Mouse (Mus musculus): ENCODE measurements around the gene Flnb. TPM values are rescaled to one million over a fixed set of nuclear protein-coding genes. Genes with fewer than 3 reads are reported as not detected.

Gene Flnb
- polyA plus RNA-seq, 1 experiment from 2014 or later: 124 TPM

DNA sequence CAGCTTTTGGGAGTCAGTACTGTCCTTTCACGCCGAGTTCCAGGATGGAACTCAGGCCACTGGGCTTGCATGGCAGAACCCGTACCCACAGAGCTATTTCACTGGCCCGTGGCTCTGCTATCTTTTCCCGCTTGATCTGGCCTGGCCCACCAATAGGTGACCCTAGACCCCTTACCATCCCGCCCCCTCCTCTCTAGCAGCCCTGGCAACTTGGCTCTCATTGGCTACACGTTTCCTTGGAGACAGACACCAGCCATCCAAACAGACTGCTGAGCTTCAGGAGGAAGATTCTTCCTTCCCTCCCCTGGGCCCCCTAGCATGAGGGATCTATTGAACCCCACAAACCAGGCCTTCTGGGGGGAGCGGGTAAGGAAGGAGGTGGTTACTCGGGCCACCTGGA lies 139.3 kb downstream of the Flnb start, which contains the start of gene Gm45521:
Gene Gm45521 (plus strand): TSS at position 240 of the 400 bp plus-strand sequence.
- CTCF ChIA-PET: no interaction called here
- no peak for TF ChIP-seq CTCF (IDR thresholded peaks at IDR 0.05)
- DNase-seq (ENCODE audit: low read depth, low spot score) (no peak), ATAC-seq (no peak)
- H3K27me3 ChIP-seq: no peaks in the 10 kb centered on the region
- POLR2A ChIA-PET: no interaction called here
- in situ Hi-C loops (cut with MboI; ENCODE audit: low pct_unique_long_range_greater_than_20kb): no loop called here

- in situ Hi-C loops (cut with MboI; ENCODE audit: low pct_unique_long_range_greater_than_20kb): loop anchor here (5.0 to 10.0 kb wide), 4 partner anchors 42 to 204 kb away; partner anchors contain the start of genes Abhd6 and Flnb
- CTCF ChIA-PET: no interaction called here
- no peak for DNase-seq (ENCODE audit: low read depth, low spot score)
- ATAC-seq: no peak
- no peak for TF ChIP-seq CTCF (IDR thresholded peaks at IDR 0.05)
- no peaks in the 10 kb centered on the region for H3K27me3 ChIP-seq
- POLR2A ChIA-PET: no interaction called here
Measured at GRCm38 (mm10) chr14:7960616-7961015, 142.9 kb downstream of the Flnb start.

GRCm38 (mm10) chr14:7961714-7962113 lies 144.0 kb downstream of the Flnb start:
- POLR2A ChIA-PET: no interaction called here
- no peaks in the 10 kb centered on the region for H3K27me3 ChIP-seq
- no peak for TF ChIP-seq CTCF (IDR thresholded peaks at IDR 0.05)
- DNase-seq (ENCODE audit: low read depth, low spot score) (no peak), ATAC-seq (peak; percentile 12)
- CTCF ChIA-PET: interaction anchor here (5.7 kb wide), 1 partner anchor 32 kb away, joined by 105 read pairs; the partner anchor contains the start of gene Dnase1l3
- in situ Hi-C loops (cut with MboI; ENCODE audit: low pct_unique_long_range_greater_than_20kb): loop anchor here (5.0 to 10.0 kb wide), 4 partner anchors 41 to 203 kb away; partner anchors contain the start of genes Abhd6 and Flnb

DNA sequence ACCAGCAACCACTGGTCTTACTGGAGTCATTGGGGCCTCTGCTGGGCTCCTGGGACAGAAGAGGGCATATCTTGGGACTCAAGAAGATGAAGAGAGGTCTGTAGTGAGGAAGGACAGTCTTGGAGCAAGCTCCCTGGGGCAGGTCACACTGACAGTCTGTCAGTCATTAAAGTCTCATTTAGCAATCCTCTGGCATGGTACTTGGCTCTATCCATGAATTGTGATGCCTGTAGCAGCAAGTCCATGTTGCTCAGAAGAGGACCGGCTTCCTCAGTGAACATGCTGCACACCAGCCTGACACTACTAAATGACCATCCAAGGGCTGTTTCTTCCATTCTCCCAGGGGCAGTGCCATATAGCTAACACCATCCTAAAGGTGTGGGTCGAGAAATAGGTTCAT lies 144.9 kb downstream of the Flnb start:
- TF ChIP-seq CTCF (IDR thresholded peaks at IDR 0.05): no peak
- ChIA-PET CTCF (interaction anchor here (0.6 to 5.7 kb wide), 3 partner anchors 31 to 147 kb away, joined by 3 to 105 read pairs (median 3); partner anchors contain the start of gene Dnase1l3), POLR2A (no interaction called here)
- H3K27me3 ChIP-seq: no peaks in the 10 kb centered on the region
- DNase-seq (ENCODE audit: low read depth, low spot score) (no peak), ATAC-seq (no peak)
- in situ Hi-C loops (cut with MboI; ENCODE audit: low pct_unique_long_range_greater_than_20kb): loop anchor here (5.0 to 10.0 kb wide), 4 partner anchors 40 to 202 kb away; partner anchors contain the start of genes Abhd6 and Flnb

DNA sequence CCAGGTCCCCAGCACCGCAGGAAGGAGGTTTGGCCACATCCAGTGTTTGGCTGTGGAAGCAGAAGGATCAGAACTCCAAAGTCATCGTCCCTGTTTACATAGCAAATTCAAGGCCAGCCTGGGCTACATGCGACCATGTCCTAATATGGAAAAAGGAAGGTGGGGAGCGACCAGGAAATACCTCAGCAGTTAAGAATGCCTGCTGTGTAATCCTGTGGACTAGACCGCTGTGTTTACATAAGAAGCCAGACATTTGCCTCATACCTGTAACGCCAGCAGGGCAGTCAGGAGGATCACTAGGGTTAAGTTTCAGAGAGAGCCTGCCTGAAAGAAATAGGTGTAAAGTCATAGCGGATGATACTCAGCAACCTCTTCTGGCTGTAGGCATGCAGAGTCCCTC lies 145.4 kb downstream of the Flnb start:
- DNase-seq (ENCODE audit: low read depth, low spot score) (no peak), ATAC-seq (no peak)
- TF ChIP-seq CTCF (IDR thresholded peaks at IDR 0.05): no peak
- ChIA-PET CTCF (interaction anchor here (1.4 to 5.7 kb wide), 4 partner anchors 9 to 147 kb away, joined by 3 to 105 read pairs (median 4); partner anchors contain the start of gene Dnase1l3), POLR2A (no interaction called here)
- in situ Hi-C loops (cut with MboI; ENCODE audit: low pct_unique_long_range_greater_than_20kb): loop anchor here (5.0 to 10.0 kb wide), 4 partner anchors 39 to 202 kb away; partner anchors contain the start of genes Abhd6 and Flnb
- no peaks in the 10 kb centered on the region for H3K27me3 ChIP-seq

DNA sequence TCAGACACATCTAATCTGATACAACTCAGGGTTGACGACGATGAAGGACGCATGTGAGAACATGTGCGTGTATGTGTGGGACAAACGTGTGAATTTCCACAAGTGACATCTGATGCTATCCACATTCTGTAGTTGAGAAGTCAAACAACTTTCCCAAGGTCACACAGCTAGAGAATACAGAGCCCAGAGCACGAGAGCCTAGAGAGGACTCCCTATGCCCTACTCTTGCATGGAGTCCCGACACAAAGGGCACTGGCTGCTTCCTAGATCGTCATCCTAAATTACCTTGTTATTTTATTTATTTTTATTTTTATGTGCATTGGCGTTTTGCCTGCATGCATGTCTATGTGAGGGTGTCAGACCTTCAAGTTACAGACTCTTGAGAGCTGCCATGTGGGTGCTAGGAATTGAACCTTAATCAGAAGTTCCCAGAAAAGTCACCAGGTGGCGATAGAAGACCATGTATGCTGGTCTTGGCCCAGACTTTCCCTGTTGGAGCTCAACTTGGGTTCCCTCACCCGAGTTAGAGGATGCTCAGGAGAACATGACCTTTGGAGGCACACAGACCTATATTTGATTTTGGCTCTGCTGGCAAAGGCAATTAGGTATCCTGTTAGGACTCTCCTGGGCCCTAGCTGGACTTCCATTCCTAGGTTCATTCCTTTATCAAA lies 146.6 kb downstream of the Flnb start:
- ChIA-PET POLR2A (no interaction called here), CTCF (interaction anchor here (0.8 to 5.7 kb wide), 13 partner anchors 10 to 245 kb away, joined by 3 to 105 read pairs (median 4); partner anchors contain the start of genes Abhd6 and Dnase1l3)
- TF ChIP-seq CTCF (IDR thresholded peaks at IDR 0.05): peak; percentile 87
- in situ Hi-C loops (cut with MboI; ENCODE audit: low pct_unique_long_range_greater_than_20kb): loop anchor here (5.0 to 10.0 kb wide), 4 partner anchors 38 to 200 kb away; partner anchors contain the start of genes Abhd6 and Flnb
- ATAC-seq: peak; percentile 69
- H3K27me3 ChIP-seq: no peaks in the 10 kb centered on the region
- DNase-seq (ENCODE audit: low read depth, low spot score): no peak

- ChIA-PET CTCF (interaction anchor here (0.9 kb wide), 1 partner anchor 15 kb away, joined by 3 read pairs; no protein-coding TSS in a partner anchor), POLR2A (interaction anchor here (0.7 kb wide), 1 partner anchor 17 kb away, joined by 3 read pairs; no protein-coding TSS in a partner anchor)
- in situ Hi-C loops (cut with MboI; ENCODE audit: low pct_unique_long_range_greater_than_20kb): no loop called here
- no peak for ATAC-seq
- DNase-seq (ENCODE audit: low read depth, low spot score): no peak
- no peaks in the 10 kb centered on the region for H3K27me3 ChIP-seq
- no peak for TF ChIP-seq CTCF (IDR thresholded peaks at IDR 0.05)
Measured at GRCm38 (mm10) chr14:7971889-7972493, 154.2 kb downstream of the Flnb start.

- TF ChIP-seq CTCF (IDR thresholded peaks at IDR 0.05): no peak
- ATAC-seq: no peak
- no peaks in the 10 kb centered on the region for H3K27me3 ChIP-seq
- DNase-seq (ENCODE audit: low read depth, low spot score): no peak
- ChIA-PET CTCF (no interaction called here), POLR2A (no interaction called here)
- in situ Hi-C loops (cut with MboI; ENCODE audit: low pct_unique_long_range_greater_than_20kb): no loop called here
Measured at GRCm38 (mm10) chr14:7974643-7975042, 156.9 kb downstream of the Flnb start.

DNA sequence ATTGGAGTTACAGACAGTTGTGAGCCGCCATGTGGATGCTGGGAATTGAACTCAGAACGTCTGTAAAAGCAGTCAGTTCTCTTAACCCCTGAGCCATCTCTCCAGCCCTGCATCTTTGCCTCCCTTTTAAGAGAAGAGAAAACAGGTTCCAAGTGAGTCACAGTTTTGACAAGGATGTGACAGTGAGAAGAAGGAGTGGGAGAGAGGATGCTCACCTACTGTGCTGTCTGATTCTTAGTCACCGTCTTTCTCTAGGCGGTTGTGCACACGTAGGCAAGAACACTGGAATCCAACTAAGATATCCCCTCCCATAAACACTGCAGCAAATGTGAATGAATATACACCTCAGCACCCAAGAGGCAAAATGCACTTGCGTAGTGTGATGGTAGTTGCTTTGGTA lies 157.4 kb downstream of the Flnb start:
- ChIA-PET CTCF (interaction anchor here (1.6 kb wide), 1 partner anchor 22 kb away, joined by 3 read pairs; no protein-coding TSS in a partner anchor), POLR2A (no interaction called here)
- no peak for DNase-seq (ENCODE audit: low read depth, low spot score)
- in situ Hi-C loops (cut with MboI; ENCODE audit: low pct_unique_long_range_greater_than_20kb): no loop called here
- H3K27me3 ChIP-seq: no peaks in the 10 kb centered on the region
- ATAC-seq: no peak
- TF ChIP-seq CTCF (IDR thresholded peaks at IDR 0.05): no peak

DNA sequence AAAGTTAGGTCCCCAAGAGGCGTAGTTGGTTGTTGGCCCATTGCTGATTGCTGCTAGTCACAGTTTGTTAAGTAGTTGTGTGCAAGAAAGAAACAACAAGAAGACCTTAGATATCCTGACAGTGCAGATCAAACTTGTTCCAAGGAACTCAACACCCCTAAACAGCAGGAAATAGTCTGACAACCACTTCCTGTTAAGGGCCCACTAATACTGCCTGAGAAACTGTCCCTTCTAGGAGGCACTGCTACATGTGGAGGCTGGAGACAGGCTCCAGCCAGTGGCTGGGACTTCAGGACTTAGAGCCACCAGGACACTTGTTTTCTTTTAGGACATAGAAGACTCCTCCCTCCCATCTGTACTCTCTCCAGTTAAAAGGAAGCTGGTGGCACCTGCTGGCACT lies 159.7 kb downstream of the Flnb start:
- in situ Hi-C loops (cut with MboI; ENCODE audit: low pct_unique_long_range_greater_than_20kb): no loop called here
- POLR2A ChIA-PET: no interaction called here
- CTCF ChIA-PET: interaction anchor here (1.2 kb wide), 1 partner anchor 13 kb away, joined by 5 read pairs; no protein-coding TSS in a partner anchor

GRCm38 (mm10) chr14:7978183-7978582 lies 160.4 kb downstream of the Flnb start:
- ATAC-seq (no peak), DNase-seq (ENCODE audit: low read depth, low spot score) (no peak)
- no peak for TF ChIP-seq CTCF (IDR thresholded peaks at IDR 0.05)
- ChIA-PET POLR2A (no interaction called here), CTCF (no interaction called here)
- H3K27me3 ChIP-seq: no peaks in the 10 kb centered on the region
- in situ Hi-C loops (cut with MboI; ENCODE audit: low pct_unique_long_range_greater_than_20kb): no loop called here

More for the DNA sequence above, 159.7 kb downstream of the Flnb start:
- TF ChIP-seq CTCF (IDR thresholded peaks at IDR 0.05): no peak
- H3K27me3 ChIP-seq: no peaks in the 10 kb centered on the region
- DNase-seq (ENCODE audit: low read depth, low spot score) (no peak), ATAC-seq (no peak)

Measured in Patski (cell line).